Mouse (Mus musculus) lung, embryonic 14.5 days (tissue): ENCODE results near the gene Lsr. TPM values are rescaled to one million over a fixed set of nuclear protein-coding genes. Genes with fewer than 3 reads are reported as not detected.

ENCODE experiments used
- ATAC-seq: fragments of 200-750 bp; cut with Nextera tagmentation; 2 replicates; pipeline ENCODE4 v1.8.0; 2017; ENCODE audit warnings: mild to moderate bottlenecking, moderate TSS enrichment, moderate library complexity; ENCODE audit not compliant: insufficient read depth
- DNase-seq: peaks from one replicate; pipeline ENCODE4 v3.0.0-alpha.2; 2015
- H3K27ac ChIP-seq: fragments of 300-500 bp; sonication (generic); 2 replicates; pipeline ENCODE4 v1.5.1; 2014; ENCODE audit warnings: low read depth, mild to moderate bottlenecking, moderate library complexity
- H3K27me3 ChIP-seq: fragments of 300-500 bp; sonication (generic); 2 replicates; pipeline ENCODE4 v1.6.1; 2014; ENCODE audit warnings: low read length, control low read depth; ENCODE audit not compliant: insufficient read depth
- H3K36me3 ChIP-seq: fragments of 300-500 bp; sonication (generic); 2 replicates; pipeline ENCODE4 v1.6.1; 2014; ENCODE audit warnings: control low read depth; ENCODE audit not compliant: insufficient read depth
- H3K4me1 ChIP-seq: fragments of 300-500 bp; sonication (generic); 2 replicates; pipeline ENCODE4 v1.6.1; 2014; ENCODE audit warnings: antibody characterized with exemption, control low read depth; ENCODE audit not compliant: insufficient read depth
- H3K4me2 ChIP-seq: fragments of 300-500 bp; sonication (generic); 2 replicates; pipeline ENCODE4 v1.6.1; 2014; ENCODE audit warnings: mild to moderate bottlenecking
- H3K4me3 ChIP-seq: fragments of 300-500 bp; sonication (generic); 2 replicates; pipeline ENCODE4 v1.5.1; 2014; ENCODE audit warnings: low read depth, low read length
- H3K9ac ChIP-seq: fragments of 300-500 bp; sonication (generic); 2 replicates; pipeline ENCODE4 v1.6.1; 2014
- H3K9me3 ChIP-seq: fragments of 300-500 bp; sonication (generic); 2 replicates; pipeline ENCODE4 v1.6.1; 2016; ENCODE audit warnings: low read depth, low read length, control low read depth
- CTCF ChIP-seq: IDR thresholded peaks from 2 replicates; pipeline ENCODE4 v1.5.1; 2016; ENCODE audit warnings: antibody characterized with exemption, low read depth
- WGBS: fragments of 180-500 bp; shearing (Covaris S2); extraction: QIAGEN DNeasy Blood & Tissue Kit; methylation state at CpG from one replicate; pipeline ENCODE4 v1.1.7; 2014; 5-methylcytosine and 5-hydroxymethylcytosine counted together
- polyA plus RNA-seq: library from polyadenylated mRNA; unstranded; fragments of >200 nt; fragmentation: Nextera tagmentation; extraction: Ambion mirVana; gene quantifications from 2 replicates; pipeline ENCODE4 v1.2.1, GENCODE M21; 2014

Lsr gene
- polyA plus RNA-seq, 1 experiment from 2014 or later = 66.2 TPM

GRCm38 (mm10) chr7:30964366-30964765 is 8.9 kb downstream of the Lsr start:
- no peak overlapping the region for H3K4me2 ChIP-seq
- no peak overlapping the region for H3K27ac ChIP-seq
- H3K27me3 ChIP-seq = no peaks in the 10 kb centered on the region
- TF ChIP-seq CTCF = no peak
- H3K4me3 ChIP-seq = no peak overlapping the region
- no peak for DNase-seq
- no peaks in the 10 kb centered on the region for H3K4me1 ChIP-seq
- no peak for ATAC-seq
- H3K9me3 ChIP-seq = no peaks in the 10 kb centered on the region
- peaks cover 17% of the 10 kb centered on the region; the same call in 1 of the 2 replicates for H3K36me3 ChIP-seq
- H3K9ac ChIP-seq = no peak overlapping the region
- WGBS = 81% methylated on average over 7 of the region's 7 CpGs

GRCm38 (mm10) chr7:30962862-30963261 is 10.4 kb downstream of the Lsr start:
- ATAC-seq = no peak
- no peak for TF ChIP-seq CTCF
- H3K4me1 ChIP-seq = no peaks in the 10 kb centered on the region
- no peak overlapping the region for H3K27ac ChIP-seq
- H3K36me3 ChIP-seq = peaks cover 25% of the 10 kb centered on the region; the same call in 1 of the 2 replicates
- 92% methylated on average over 5 of the region's 5 CpGs for WGBS
- no peak overlapping the region for H3K9ac ChIP-seq
- H3K4me2 ChIP-seq = no peak overlapping the region
- H3K9me3 ChIP-seq = no peaks in the 10 kb centered on the region
- no peak overlapping the region for H3K4me3 ChIP-seq
- H3K27me3 ChIP-seq = no peaks in the 10 kb centered on the region
- no peak for DNase-seq

GRCm38 (mm10) chr7:30959786-30960349 is 13.4 kb downstream of the Lsr start:
- Histone ChIP-seq H3K4me2 (no peak overlapping the region), H3K4me3 (no peak overlapping the region), H3K9me3 (no peaks in the 10 kb centered on the region), H3K27me3 (no peaks in the 10 kb centered on the region), H3K4me1 (no peaks in the 10 kb centered on the region), H3K36me3 (peaks cover 26% of the 10 kb centered on the region), H3K27ac (no peak overlapping the region), H3K9ac (no peak overlapping the region)
- DNase-seq = no peak
- 88% methylated on average over 6 of the region's 6 CpGs for WGBS
- no peak for ATAC-seq
- no peak for TF ChIP-seq CTCF

- WGBS = 96% methylated on average over 9 of the region's 9 CpGs
Observed at GRCm38 (mm10) chr7:30958866-30959487, 14.3 kb downstream of the Lsr start.

GRCm38 (mm10) chr7:30958109-30958865 is 15.0 kb downstream of the Lsr start:
- Histone ChIP-seq H3K9ac (peak overlapping the region; percentile 99), H3K4me2 (peak overlapping the region; percentile 88), H3K27me3 (no peaks in the 10 kb centered on the region), H3K9me3 (no peaks in the 10 kb centered on the region), H3K27ac (peak overlapping the region; percentile 98; the same call in 1 of the 2 replicates), H3K4me3 (peak overlapping the region; percentile 97), H3K36me3 (peaks cover 42% of the 10 kb centered on the region), H3K4me1 (no peaks in the 10 kb centered on the region)
- ATAC-seq = no peak
- no peak for DNase-seq
- 67% methylated on average over 28 of the region's 28 CpGs for WGBS
- TF ChIP-seq CTCF = no peak

More at GRCm38 (mm10) chr7:30958866-30959487, 14.3 kb downstream of the Lsr start:
- no peak overlapping the region for H3K27ac ChIP-seq
- ATAC-seq (no peak), DNase-seq (no peak)
- peaks cover 35% of the 10 kb centered on the region for H3K36me3 ChIP-seq
- H3K4me2 ChIP-seq = no peak overlapping the region; the same call in 1 of the 2 replicates
- no peaks in the 10 kb centered on the region for H3K4me1 ChIP-seq
- TF ChIP-seq CTCF = no peak
- H3K27me3 ChIP-seq = no peaks in the 10 kb centered on the region
- H3K9ac ChIP-seq = no peak overlapping the region
- no peaks in the 10 kb centered on the region for H3K9me3 ChIP-seq
- H3K4me3 ChIP-seq = no peak overlapping the region

- peak; percentile 65 for ATAC-seq
- H3K36me3 ChIP-seq = peaks cover 51% of the 10 kb centered on the region
- H3K9me3 ChIP-seq = no peaks in the 10 kb centered on the region
- H3K27ac ChIP-seq = peak overlapping the region; percentile 98
- H3K4me3 ChIP-seq = peak overlapping the region; percentile 97
- no peaks in the 10 kb centered on the region for H3K4me1 ChIP-seq
- 0% methylated on average over 39 of the region's 43 CpGs for WGBS
- no peaks in the 10 kb centered on the region for H3K27me3 ChIP-seq
- peak; percentile 92 for DNase-seq
- H3K4me2 ChIP-seq = peak overlapping the region; percentile 88
- peak overlapping the region; percentile 99 for H3K9ac ChIP-seq
- no peak for TF ChIP-seq CTCF
Observed at GRCm38 (mm10) chr7:30957367-30957783, 15.9 kb downstream of the Lsr start.

GRCm38 (mm10) chr7:30956756-30957366 is 16.4 kb downstream of the Lsr start, which contains the start of gene Usf2:
Usf2 (minus strand) TSS chr7:30956803.
- peaks cover 56% of the 10 kb centered on the region for H3K36me3 ChIP-seq
- peak; percentile 63 for ATAC-seq
- no peak for TF ChIP-seq CTCF

More at GRCm38 (mm10) chr7:30956756-30957366, 16.4 kb downstream of the Lsr start, which contains the start of gene Usf2:
- H3K4me3 ChIP-seq = peak within 1 kb of the TSS; percentile 97
- H3K27me3 ChIP-seq = no peaks in the 10 kb centered on the region
- under 1% methylated on average over 63 of the region's 82 CpGs for WGBS
- H3K27ac ChIP-seq = peak within 1 kb of the TSS; percentile 98
- H3K9me3 ChIP-seq = no peaks in the 10 kb centered on the region
- H3K4me2 ChIP-seq = peak within 1 kb of the TSS; percentile 88
- H3K9ac ChIP-seq = peak within 1 kb of the TSS; percentile 99
- no peaks in the 10 kb centered on the region for H3K4me1 ChIP-seq
- peak; percentile 86 for DNase-seq
